Mouse (Mus musculus): ENCODE results near the gene Plekhg2. TPM values are rescaled to one million over a fixed set of nuclear protein-coding genes. Genes with fewer than 3 reads are reported as not detected.

Gene Plekhg2
- polyA plus RNA-seq, 1 experiment from 2014 or later: 48.0 TPM

GRCm38 (mm10) chr7:28325293-28325692, 47.1 kb downstream of the Plekhg2 start:
- no peaks in the 10 kb centered on the region for H3K27me3 ChIP-seq (ENCODE audit: control insufficient read depth, insufficient read depth, low read length)
- ATAC-seq (ENCODE audit: low FRiP score) (no peak), DNase-seq (ENCODE audit: low spot score) (no peak)
- no peak overlapping the region for H3K9ac ChIP-seq (ENCODE audit: low read depth, low read length)
- no peaks in the 10 kb centered on the region for H3K4me1 ChIP-seq (replicated peaks; ENCODE audit: control insufficient read depth, insufficient read depth, low read length)
- H3K9me3 ChIP-seq (ENCODE audit: control insufficient read depth, low read length): no peaks in the 10 kb centered on the region
- no peak overlapping the region for H3K4me2 ChIP-seq (replicated peaks; ENCODE audit: low read depth, low read length)
- WGBS: 96% methylated on average over 8 of the region's 8 CpGs
- H3K27ac ChIP-seq (ENCODE audit: low read depth, low read length): no peak overlapping the region
- peaks cover 33% of the 10 kb centered on the region for H3K36me3 ChIP-seq (ENCODE audit: control insufficient read depth, insufficient read depth, low read length)
- no peak overlapping the region for H3K4me3 ChIP-seq (ENCODE audit: low read depth, low read length)

GRCm38 (mm10) chr7:28321974-28322720, 50.3 kb downstream of the Plekhg2 start:
- Histone ChIP-seq H3K36me3 (ENCODE audit: control insufficient read depth, insufficient read depth, low read length) (peaks cover 46% of the 10 kb centered on the region), H3K9me3 (ENCODE audit: control insufficient read depth, low read length) (no peaks in the 10 kb centered on the region), H3K4me1 (replicated peaks; ENCODE audit: control insufficient read depth, insufficient read depth, low read length) (no peaks in the 10 kb centered on the region), H3K27me3 (ENCODE audit: control insufficient read depth, insufficient read depth, low read length) (no peaks in the 10 kb centered on the region), H3K9ac (ENCODE audit: low read depth, low read length) (no peak overlapping the region), H3K27ac (ENCODE audit: low read depth, low read length) (no peak overlapping the region), H3K4me3 (ENCODE audit: low read depth, low read length) (no peak overlapping the region), H3K4me2 (replicated peaks; ENCODE audit: low read depth, low read length) (no peak overlapping the region)
- ATAC-seq (ENCODE audit: low FRiP score) (no peak), DNase-seq (ENCODE audit: low spot score) (no peak)
- 92% methylated on average over 15 of the region's 15 CpGs for WGBS

- Histone ChIP-seq H3K4me3 (ENCODE audit: low read depth, low read length) (no peak overlapping the region), H3K36me3 (ENCODE audit: control insufficient read depth, insufficient read depth, low read length) (peaks cover 46% of the 10 kb centered on the region), H3K9ac (ENCODE audit: low read depth, low read length) (no peak overlapping the region), H3K9me3 (ENCODE audit: control insufficient read depth, low read length) (no peaks in the 10 kb centered on the region), H3K27ac (ENCODE audit: low read depth, low read length) (no peak overlapping the region), H3K4me1 (replicated peaks; ENCODE audit: control insufficient read depth, insufficient read depth, low read length) (no peaks in the 10 kb centered on the region), H3K27me3 (ENCODE audit: control insufficient read depth, insufficient read depth, low read length) (no peaks in the 10 kb centered on the region), H3K4me2 (replicated peaks; ENCODE audit: low read depth, low read length) (no peak overlapping the region)
- DNase-seq (ENCODE audit: low spot score) (no peak), ATAC-seq (ENCODE audit: low FRiP score) (no peak)
- 94% methylated on average over 17 of the region's 17 CpGs for WGBS
These were observed 53.7 kb downstream of the Plekhg2 start for GRCm38 (mm10) chr7:28318714-28319113.

- no peaks in the 10 kb centered on the region for H3K9me3 ChIP-seq (ENCODE audit: control insufficient read depth, low read length)
- DNase-seq (ENCODE audit: low spot score): no peak
These were observed 54.4 kb downstream of the Plekhg2 start for GRCm38 (mm10) chr7:28318036-28318435.

GRCm38 (mm10) chr7:28311926-28312543, 60.4 kb downstream of the Plekhg2 start, which contains the start of gene Timm50:
Timm50 (minus strand) TSS chr7:28312072.
- H3K27ac ChIP-seq (ENCODE audit: low read depth, low read length): peak within 1 kb of the TSS; percentile 49
- WGBS: 2% methylated on average over 38 of the region's 45 CpGs
- H3K4me1 ChIP-seq (replicated peaks; ENCODE audit: control insufficient read depth, insufficient read depth, low read length): 0 out of 2 replicates have a peak, but pooled peaks cover 2% of the 10 kb centered on the region
- peak; percentile 97 for DNase-seq (ENCODE audit: low spot score)
- no peaks in the 10 kb centered on the region for H3K27me3 ChIP-seq (ENCODE audit: control insufficient read depth, insufficient read depth, low read length)
- ATAC-seq (ENCODE audit: low FRiP score): peak; percentile 94
- H3K9me3 ChIP-seq (ENCODE audit: control insufficient read depth, low read length): no peaks in the 10 kb centered on the region
- peak within 1 kb of the TSS; percentile 65 for H3K9ac ChIP-seq (ENCODE audit: low read depth, low read length)
- H3K4me3 ChIP-seq (ENCODE audit: low read depth, low read length): peak within 1 kb of the TSS; percentile 64
- peak within 1 kb of the TSS; percentile 85 for H3K4me2 ChIP-seq (replicated peaks; ENCODE audit: low read depth, low read length)
- peaks cover 10% of the 10 kb centered on the region for H3K36me3 ChIP-seq (ENCODE audit: control insufficient read depth, insufficient read depth, low read length)

More at GRCm38 (mm10) chr7:28318036-28318435, 54.4 kb downstream of the Plekhg2 start:
- H3K27me3 ChIP-seq (ENCODE audit: control insufficient read depth, insufficient read depth, low read length): no peaks in the 10 kb centered on the region
- ATAC-seq (ENCODE audit: low FRiP score): no peak
- H3K9ac ChIP-seq (ENCODE audit: low read depth, low read length): no peak overlapping the region
- peaks cover 41% of the 10 kb centered on the region for H3K36me3 ChIP-seq (ENCODE audit: control insufficient read depth, insufficient read depth, low read length)
- no peak overlapping the region for H3K4me3 ChIP-seq (ENCODE audit: low read depth, low read length)
- no peak overlapping the region for H3K27ac ChIP-seq (ENCODE audit: low read depth, low read length)
- no peak overlapping the region for H3K4me2 ChIP-seq (replicated peaks; ENCODE audit: low read depth, low read length)
- 93% methylated on average over 3 of the region's 3 CpGs for WGBS
- no peaks in the 10 kb centered on the region for H3K4me1 ChIP-seq (replicated peaks; ENCODE audit: control insufficient read depth, insufficient read depth, low read length)

- H3K9ac ChIP-seq (ENCODE audit: low read depth, low read length): peak overlapping the region; percentile 65
- peak overlapping the region; percentile 64 for H3K4me3 ChIP-seq (ENCODE audit: low read depth, low read length)
- H3K27ac ChIP-seq (ENCODE audit: low read depth, low read length): peak overlapping the region; percentile 49
- peak; percentile 34 for DNase-seq (ENCODE audit: low spot score)
- no peaks in the 10 kb centered on the region for H3K27me3 ChIP-seq (ENCODE audit: control insufficient read depth, insufficient read depth, low read length)
- ATAC-seq (ENCODE audit: low FRiP score): peak; percentile 68
- H3K4me1 ChIP-seq (replicated peaks; ENCODE audit: control insufficient read depth, insufficient read depth, low read length): 0 out of 2 replicates have a peak, but pooled peaks cover 2% of the 10 kb centered on the region
- peaks cover 5% of the 10 kb centered on the region for H3K36me3 ChIP-seq (ENCODE audit: control insufficient read depth, insufficient read depth, low read length)
- H3K9me3 ChIP-seq (ENCODE audit: control insufficient read depth, low read length): no peaks in the 10 kb centered on the region
- 6% methylated on average over 35 of the region's 35 CpGs for WGBS
- peak overlapping the region; percentile 85 for H3K4me2 ChIP-seq (replicated peaks; ENCODE audit: low read depth, low read length)
These were observed 61.1 kb downstream of the Plekhg2 start for GRCm38 (mm10) chr7:28311151-28311925.

- ATAC-seq (ENCODE audit: low FRiP score) (peak; percentile 41), DNase-seq (ENCODE audit: low spot score) (peak; percentile 61)
- H3K27ac ChIP-seq (ENCODE audit: low read depth, low read length): peak overlapping the region; percentile 49
- H3K36me3 ChIP-seq (ENCODE audit: control insufficient read depth, insufficient read depth, low read length): 0 out of 2 replicates have a peak, but pooled peaks cover 2% of the 10 kb centered on the region
- H3K4me3 ChIP-seq (ENCODE audit: low read depth, low read length): no peak overlapping the region
- WGBS: 58% methylated on average over 9 of the region's 9 CpGs
- H3K27me3 ChIP-seq (ENCODE audit: control insufficient read depth, insufficient read depth, low read length): no peaks in the 10 kb centered on the region
- H3K9ac ChIP-seq (ENCODE audit: low read depth, low read length): no peak overlapping the region
- H3K4me1 ChIP-seq (replicated peaks; ENCODE audit: control insufficient read depth, insufficient read depth, low read length): 0 out of 2 replicates have a peak, but pooled peaks cover 2% of the 10 kb centered on the region
- H3K4me2 ChIP-seq (replicated peaks; ENCODE audit: low read depth, low read length): 0 out of 2 replicates have a peak overlapping the region, but pooled peaks have one; percentile 85
- no peaks in the 10 kb centered on the region for H3K9me3 ChIP-seq (ENCODE audit: control insufficient read depth, low read length)
These were observed 62.7 kb downstream of the Plekhg2 start for GRCm38 (mm10) chr7:28309737-28310136.

Measured in hindbrain, embryonic 11.5 days (tissue).